Mouse (Mus musculus) MEL (cell line): ENCODE data around the gene Oprl1.

ENCODE experiments used
- BHLHE40 ChIP-seq: IDR thresholded peaks from 2 replicates; pipeline ENCODE4 v1.6.1; 2012; ENCODE audit warnings: low read depth, mild to moderate bottlenecking, inconsistent platforms, low read length, improper control_type of control experiment, borderline replicate concordance
- CTCF ChIP-seq, 3 experiments: IDR thresholded peaks in 2 of 3; conservative IDR thresholded peaks in 1 of 3; 2 replicates each; pipeline ENCODE4 v1.5.1; 2011 to 2012; ENCODE audit warnings: low read length in 3 of 3, low read depth in 2 of 3, mild to moderate bottlenecking in 2 of 3, improper control_type of control experiment in 1 of 3, inconsistent platforms in 1 of 3, mixed read lengths in 1 of 3, moderate library complexity in 1 of 3; ENCODE audit not compliant: control insufficient read depth in 1 of 3, insufficient read depth in 1 of 3, poor library complexity in 1 of 3, severe bottlenecking in 1 of 3
- E2F4 ChIP-seq: IDR thresholded peaks from 2 replicates; pipeline ENCODE4 v1.6.1; 2011; ENCODE audit warnings: low read depth, low read length, improper control_type of control experiment, borderline replicate concordance
- ELF1 ChIP-seq: IDR thresholded peaks from 2 replicates; pipeline ENCODE4 v1.6.1; 2014; ENCODE audit warnings: low read depth, mild to moderate bottlenecking, inconsistent platforms, low read length, improper control_type of control experiment, moderate library complexity
- ETS1 ChIP-seq: IDR thresholded peaks from 2 replicates; pipeline ENCODE4 v1.6.1; 2012; ENCODE audit warnings: low read depth, mild to moderate bottlenecking, inconsistent platforms, low read length, improper control_type of control experiment, moderate library complexity
- GATA1 ChIP-seq: IDR thresholded peaks from 2 replicates; pipeline ENCODE4 v1.6.1; 2011; ENCODE audit warnings: low read depth, low read length, improper control_type of control experiment
- JUND ChIP-seq: IDR thresholded peaks from 2 replicates; pipeline ENCODE4 v1.6.1; 2011; ENCODE audit warnings: low read depth, mild to moderate bottlenecking, improper control_type of control experiment, low read length
- MAFK ChIP-seq: IDR thresholded peaks from 2 replicates; pipeline ENCODE4 v1.6.1; 2011; ENCODE audit warnings: low read depth, mild to moderate bottlenecking, low read length, improper control_type of control experiment, borderline replicate concordance
- MEF2A ChIP-seq: IDR thresholded peaks from 2 replicates; pipeline ENCODE4 v1.6.1; 2014; ENCODE audit warnings: low read depth, mild to moderate bottlenecking, inconsistent platforms, low read length, improper control_type of control experiment; ENCODE audit not compliant: poor library complexity, insufficient replicate concordance, severe bottlenecking; ENCODE audit errors: extremely low read depth
- POLR2A ChIP-seq, 2 experiments: IDR thresholded peaks; 2 replicates each; pipeline ENCODE4 v1.6.1; 2011 to 2012; ENCODE audit warnings: low read length in 2 of 2, mild to moderate bottlenecking in 2 of 2, control low read depth in 1 of 2, improper control_type of control experiment in 1 of 2, low read depth in 1 of 2, moderate library complexity in 1 of 2; ENCODE audit not compliant: control insufficient read depth in 1 of 2, insufficient read depth in 1 of 2, poor library complexity in 1 of 2
- TAL1 ChIP-seq: IDR thresholded peaks from 2 replicates; pipeline ENCODE4 v1.6.1; 2012; ENCODE audit warnings: mild to moderate bottlenecking, inconsistent platforms, low read length, moderate library complexity, mixed read lengths
- UBTF ChIP-seq: IDR thresholded peaks from 2 replicates; pipeline ENCODE4 v1.6.1; 2012; ENCODE audit warnings: low read depth, mild to moderate bottlenecking, inconsistent platforms, low read length, improper control_type of control experiment, moderate library complexity, borderline replicate concordance; ENCODE audit not compliant: insufficient read depth
- USF1 ChIP-seq: IDR thresholded peaks from 2 replicates; pipeline ENCODE4 v1.6.1; 2014; ENCODE audit warnings: low read depth, mild to moderate bottlenecking, inconsistent platforms, low read length, improper control_type of control experiment, moderate library complexity
- ZMIZ1 ChIP-seq: IDR thresholded peaks from 2 replicates; pipeline ENCODE4 v1.6.1; 2012; ENCODE audit warnings: low read depth, mild to moderate bottlenecking, inconsistent platforms, low read length, improper control_type of control experiment, moderate library complexity

DNA sequence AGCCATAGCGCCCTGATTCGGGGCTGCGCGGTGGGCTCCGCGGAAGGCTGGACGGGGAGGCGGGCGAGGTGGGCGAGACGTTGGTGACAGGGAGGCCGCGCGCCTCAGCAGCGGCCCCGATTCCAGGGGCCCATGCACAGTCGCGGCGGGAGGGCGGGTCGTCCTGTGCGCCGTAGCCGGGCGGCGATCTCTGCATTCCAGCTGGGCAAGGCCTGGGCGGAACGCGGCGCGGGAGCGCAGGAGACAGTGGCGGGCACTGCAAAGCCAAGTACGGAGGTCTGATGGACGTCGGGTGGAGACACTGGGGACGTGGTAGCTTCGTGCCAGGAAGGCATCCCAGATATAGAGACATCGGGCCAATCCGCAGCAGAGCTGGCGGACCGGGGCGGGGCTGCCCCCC is 43.5 kb upstream of the Oprl1 start, which contains the start of gene Sox18:
- TF ChIP-seq CTCF (IDR thresholded peaks at IDR 0.05 in 2 of 3, conservative IDR thresholded peaks at IDR 0.05 in 1 of 3; ENCODE audit: control insufficient read depth in 1 of 3, insufficient read depth in 1 of 3, low read depth in 2 of 3, low read length in 3 of 3, poor library complexity in 1 of 3, severe bottlenecking in 1 of 3) = no peak
- TF ChIP-seq ZMIZ1 = no peak
- no peak for TF ChIP-seq MAFK
- TF ChIP-seq POLR2A (IDR thresholded peaks at IDR 0.05; ENCODE audit: control insufficient read depth in 1 of 2, insufficient read depth in 1 of 2, low read depth in 1 of 2, low read length in 2 of 2, poor library complexity in 1 of 2) = no peak
- no peak for TF ChIP-seq GATA1
- TF ChIP-seq BHLHE40 = no peak
- no peak for TF ChIP-seq USF1
- TF ChIP-seq MEF2A = no peak
- no peak for TF ChIP-seq ELF1
- no peak for TF ChIP-seq ETS1
- TF ChIP-seq TAL1 = no peak
- no peak for TF ChIP-seq E2F4
- TF ChIP-seq JUND = no peak
- TF ChIP-seq UBTF = no peak
